Mouse (Mus musculus) skeletal muscle tissue, postnatal 0 days (tissue): ENCODE measurements around the gene Gtf2e1. TPM values are rescaled to one million over a fixed set of nuclear protein-coding genes. Genes with fewer than 3 reads are reported as not detected.

ENCODE experiments used
- polyA plus RNA-seq: library from polyadenylated mRNA; unstranded; fragments of >200 nt; fragmentation: Nextera tagmentation; extraction: Ambion mirVana; gene quantifications from 2 replicates; pipeline ENCODE4 v1.2.1, GENCODE M21; 2015

Gtf2e1 gene
- polyA plus RNA-seq: 8.8 and 9.9 TPM in 2 replicates

DNA sequence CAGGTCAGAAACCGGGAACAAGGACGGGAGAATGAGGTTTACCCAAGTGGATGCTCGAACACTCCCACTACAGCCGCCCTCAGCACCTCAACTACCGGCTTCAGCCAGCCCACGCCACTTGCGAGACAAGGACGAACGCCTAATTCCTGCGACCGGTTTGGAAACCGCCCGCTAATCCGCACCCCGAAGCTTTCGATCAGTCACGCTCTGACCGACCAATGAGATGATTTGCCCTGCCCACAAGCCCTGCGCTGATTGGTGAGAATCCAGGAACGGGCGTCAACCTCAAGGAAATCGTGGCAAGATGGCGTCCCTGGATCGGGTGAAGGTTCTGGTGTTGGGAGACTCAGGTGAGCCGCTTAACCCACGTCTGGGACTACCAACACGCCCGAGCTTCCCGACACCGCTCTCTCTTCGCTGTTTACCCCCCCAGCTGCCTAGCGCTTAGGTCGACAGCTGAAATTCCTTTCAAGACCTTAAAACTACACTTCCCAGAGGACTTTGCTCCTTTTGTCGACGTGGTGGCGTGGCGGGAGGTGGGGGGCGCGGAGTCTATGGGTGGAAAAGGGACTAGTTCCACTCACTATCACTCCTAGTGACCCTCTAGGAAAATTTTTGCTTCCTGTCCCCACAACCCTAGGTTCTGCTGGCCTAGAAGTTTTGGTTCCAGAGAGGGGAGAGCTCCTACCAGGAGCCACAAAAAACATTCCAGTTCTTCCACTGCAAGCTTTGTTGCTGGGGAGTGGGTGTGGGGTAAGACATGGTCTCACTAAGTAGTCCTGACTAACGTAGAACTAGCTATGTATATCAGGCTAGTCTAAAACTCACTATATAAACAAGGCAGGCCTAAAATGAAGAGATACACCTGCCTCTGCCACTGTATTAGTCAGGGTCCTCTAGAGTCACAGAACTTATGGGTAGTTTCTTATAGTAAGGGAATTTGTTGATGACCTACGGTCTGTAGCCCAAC lies at the start of gene Gtf2e1, which contains the start of gene Rabl3:
TSS of gene Gtf2e1 (minus strand) at position 179 of the 970 bp plus-strand sequence.
TSS of gene Rabl3 (plus strand) at position 275 of the 970 bp plus-strand sequence.

GRCm38 (mm10) chr16:37579994-37580393 lies 40.4 kb upstream of the Gtf2e1 start, which contains the start of gene Hgd:
Gene Hgd (plus strand): TSS chr16:37580153.

Other genes starting within 250 kb of the Gtf2e1 start
- gene Stxbp5l, start 154.8 kb downstream of the Gtf2e1 start, polyA plus RNA-seq: 0.10 TPM in 1 of 2 replicates, not detected in the other
- gene Rabl3, start 96 bp upstream of the Gtf2e1 start, polyA plus RNA-seq: 11.4 and 11.5 TPM in 2 replicates
- gene Hgd, start 40.4 kb upstream of the Gtf2e1 start, polyA plus RNA-seq: 0.21 TPM in 1 of 2 replicates, not detected in the other
- gene Ndufb4, start 114.7 kb upstream of the Gtf2e1 start, polyA plus RNA-seq: 144 and 152 TPM in 2 replicates
- 405 and 464 TPM in 2 replicates for gene Fstl1, start 237.1 kb upstream of the Gtf2e1 start, polyA plus RNA-seq